Mouse (Mus musculus) stomach, postnatal 0 days (tissue): Measurements from ENCODE around the gene Hoxa5.

Experiments used
- CTCF ChIP-seq: IDR thresholded peaks from 2 replicates; pipeline ENCODE4 v1.5.1; 2016; ENCODE audit warnings: antibody characterized with exemption, low read depth, mild to moderate bottlenecking, moderate library complexity
- EP300 ChIP-seq: optimal IDR thresholded peaks from 2 replicates; pipeline ENCODE3; 2016; ENCODE audit warnings: antibody characterized with exemption

- TF ChIP-seq CTCF (peak; percentile 92), EP300 (no peak)
These were observed at the start of gene Hoxa5 for GRCm38 (mm10) chr6:52204050-52204752.
